Mouse (Mus musculus) adrenal gland, adult 8-10 months (tissue): ENCODE measurements at regions not wholly inside any gene's neighbourhood (a gene's known extent, or its start where the extent isn't known, plus 50 kb on each side); places are given as distances from the start of the nearest gene placed in this dataset.

Source experiments
- DNase-seq: peaks from one replicate; pipeline ENCODE4 v3.0.0; 2022

DNA sequence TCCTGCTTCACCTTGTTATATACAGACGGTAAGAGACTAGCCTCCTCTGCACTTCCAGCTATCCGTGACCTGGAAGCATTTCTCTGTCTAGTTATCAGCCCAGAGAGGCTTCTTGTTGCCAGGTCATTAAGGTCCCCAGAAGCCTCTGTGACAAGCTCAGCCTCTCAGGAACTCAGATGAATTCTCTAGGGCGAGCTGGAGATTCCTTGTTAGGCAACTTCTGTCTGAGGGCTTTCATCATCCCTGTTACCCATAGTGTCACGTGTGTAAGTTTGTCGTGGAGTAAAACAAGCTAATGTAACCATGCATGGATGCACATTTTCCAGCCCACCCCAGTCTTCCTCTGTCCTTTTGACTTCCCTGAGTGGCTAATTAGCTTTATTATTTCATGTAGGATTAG, 126.3 kb upstream of the Ednra start:
- DNase-seq = no peak

DNA sequence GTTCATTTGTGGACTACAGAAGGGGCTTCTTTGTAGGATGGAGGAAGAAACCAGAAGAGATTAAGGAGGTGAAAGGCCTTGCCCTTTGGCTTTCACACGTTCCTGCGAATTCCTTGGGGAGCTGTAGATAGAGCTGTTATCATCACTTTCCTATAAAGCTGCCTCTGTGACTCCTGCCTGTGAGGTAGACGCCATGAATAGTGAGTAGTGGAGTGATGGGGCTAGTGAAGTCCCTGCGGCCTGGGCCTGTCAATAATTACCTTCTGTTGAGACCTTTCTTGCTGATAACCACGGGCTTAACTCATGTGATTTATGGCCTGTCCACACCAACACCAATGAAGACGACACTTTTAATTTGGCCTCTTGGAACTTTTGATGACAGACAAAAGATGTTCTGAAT, 146.0 kb upstream of the Ednra start:
- no peak for DNase-seq

DNA sequence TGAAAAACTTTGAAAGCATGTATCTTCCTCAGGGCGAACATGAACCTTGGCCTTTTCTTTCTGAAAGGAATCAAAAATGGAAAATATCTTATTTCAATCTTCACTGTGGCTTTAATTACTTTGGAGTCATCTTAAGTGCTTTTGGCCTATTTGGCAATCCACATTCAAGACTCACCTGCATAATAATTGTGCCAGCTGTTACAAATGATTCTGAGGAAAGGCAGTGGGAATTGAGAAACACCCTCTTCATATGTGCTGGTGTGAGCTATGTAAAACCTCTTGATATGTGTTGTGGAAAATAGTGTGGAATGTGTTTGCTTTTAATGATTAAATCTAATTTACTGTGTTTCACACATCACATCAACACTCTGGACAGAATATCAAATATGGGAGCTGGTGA, 148.5 kb upstream of the Ednra start:
- no peak for DNase-seq

DNA sequence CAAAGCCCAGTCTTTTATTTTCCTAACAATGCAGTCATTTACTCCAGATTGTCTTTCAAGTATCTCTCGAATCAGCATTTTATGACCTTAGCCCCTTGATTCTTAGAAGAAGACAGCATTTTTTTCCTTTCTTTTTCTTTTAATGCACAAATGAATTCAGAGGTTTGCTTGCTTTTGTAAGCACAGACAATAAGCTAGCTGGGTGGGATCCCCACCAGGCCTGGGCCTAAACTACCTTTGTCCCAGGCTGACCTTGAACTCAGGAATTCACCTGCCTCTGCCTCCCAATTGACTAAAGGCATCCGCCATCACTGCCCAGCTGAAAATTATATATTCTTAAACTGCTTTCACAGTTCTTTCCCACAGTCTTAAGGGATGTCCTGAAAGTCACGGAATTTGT, 195.5 kb upstream of the Ednra start:
- no peak for DNase-seq

DNA sequence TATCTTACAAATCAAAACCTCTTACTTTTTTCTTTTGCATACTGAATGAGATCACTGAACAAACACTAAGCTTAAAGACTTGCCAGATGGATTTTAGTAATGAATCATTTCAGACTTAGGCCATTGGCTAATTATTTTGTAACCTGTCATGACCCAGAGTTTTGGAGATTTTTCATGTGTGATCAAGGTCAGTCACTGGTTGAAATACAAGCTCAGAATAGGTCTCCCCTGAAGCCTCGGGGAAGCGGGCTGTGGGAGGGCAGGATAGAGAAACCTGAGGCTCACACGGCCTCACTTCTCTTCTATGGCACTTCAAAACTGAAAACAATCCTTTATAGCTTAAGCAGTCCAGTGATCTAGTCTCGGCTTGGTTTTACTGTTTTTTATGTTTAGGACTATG, 197.6 kb upstream of the Ednra start:
- DNase-seq = peak; percentile 7

DNA sequence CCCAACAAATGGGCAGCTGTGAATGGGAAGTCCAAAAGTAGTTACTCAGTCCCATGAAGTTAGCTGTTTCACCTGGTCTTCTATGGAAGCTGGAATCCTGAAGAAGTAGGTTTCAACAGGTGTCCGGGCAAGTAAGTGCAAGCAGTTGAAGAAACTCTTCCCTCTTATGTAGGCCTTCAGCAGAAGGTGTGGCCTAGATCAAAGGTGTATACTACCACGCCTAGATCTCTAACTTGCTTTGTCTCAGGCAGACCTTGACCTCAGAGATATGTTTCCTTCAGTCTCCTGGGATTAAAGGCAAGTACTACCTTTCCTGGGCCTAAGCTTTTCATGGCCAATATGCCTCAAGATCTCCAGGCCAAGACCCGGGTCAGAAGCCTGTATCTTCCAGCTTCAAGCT, 223.4 kb upstream of the Ednra start:
- DNase-seq = no peak

DNA sequence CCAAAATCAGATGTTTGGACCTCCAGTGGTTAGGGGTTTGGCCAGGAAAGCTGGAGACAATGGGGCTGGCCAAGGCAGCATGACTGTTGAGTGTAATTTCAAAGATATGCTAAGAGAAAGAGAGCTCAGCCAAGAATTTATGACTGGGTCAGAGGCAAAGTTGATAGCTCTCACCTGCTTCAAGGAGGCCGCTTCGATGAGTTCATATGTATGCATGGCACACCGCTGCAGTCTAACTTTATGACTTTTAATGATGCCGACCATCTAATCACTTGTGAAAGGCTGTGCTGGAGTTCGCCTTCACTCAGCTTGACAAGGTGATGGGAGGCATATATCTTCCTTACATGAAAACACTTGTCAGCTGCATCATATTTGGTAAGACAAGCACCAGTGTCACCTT, 225.4 kb upstream of the Ednra start:
- no peak for DNase-seq

DNA sequence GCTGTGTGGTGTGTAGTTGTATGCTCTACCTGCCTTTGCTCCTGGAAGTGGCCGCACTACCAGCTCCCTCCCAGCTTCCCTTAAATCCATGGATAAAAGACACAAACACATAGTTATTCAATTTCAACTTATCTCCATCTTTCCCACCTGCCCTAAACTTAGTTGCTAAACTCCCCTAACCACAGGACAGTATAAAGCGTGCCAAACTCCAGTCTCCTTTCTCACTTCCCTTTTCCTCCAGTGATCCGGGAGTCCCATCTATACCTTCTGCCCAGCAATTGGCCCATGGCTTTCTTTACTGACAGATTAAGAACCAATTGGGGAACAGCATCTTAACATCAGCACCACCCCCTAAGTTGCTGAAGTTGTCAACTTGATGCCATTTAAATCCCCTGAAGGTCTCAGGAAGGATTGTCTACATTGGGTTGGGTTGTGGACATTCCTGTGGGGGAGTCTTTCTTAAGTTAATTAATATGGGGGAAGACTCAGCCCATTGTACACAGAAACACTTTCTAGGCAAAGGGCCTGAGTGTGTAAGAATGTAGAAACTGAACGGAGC, 234.6 kb upstream of the Ednra start:
- DNase-seq = no peak

DNA sequence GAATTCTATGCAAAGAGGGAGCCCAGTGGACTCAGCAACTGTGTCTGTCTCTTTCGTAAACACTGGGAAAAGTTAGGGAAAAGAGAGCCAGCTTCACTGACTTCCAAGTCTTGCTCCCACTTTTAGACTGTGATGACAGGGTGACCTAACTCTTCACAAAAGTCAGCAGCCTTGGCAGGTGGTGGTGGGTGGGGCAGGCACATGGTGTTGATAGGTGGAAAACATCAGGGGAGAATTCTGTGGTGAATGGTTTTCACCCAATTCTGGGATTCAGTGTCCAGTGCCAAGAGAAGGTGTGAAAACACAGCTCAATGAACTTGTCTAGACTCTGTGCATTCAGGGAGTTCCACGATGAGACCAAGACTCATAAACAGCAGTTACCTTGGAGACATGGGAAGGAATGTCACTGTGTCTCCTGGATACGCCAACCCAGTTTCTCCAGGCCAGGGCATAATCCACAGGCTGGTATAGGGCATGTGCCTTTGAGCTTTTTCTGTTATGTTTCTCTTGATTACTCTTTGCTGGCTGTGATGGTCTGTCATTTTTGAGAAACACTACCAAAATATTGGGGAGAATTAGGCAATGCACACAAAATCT, 238.9 kb upstream of the Ednra start:
- no peak for DNase-seq

DNA sequence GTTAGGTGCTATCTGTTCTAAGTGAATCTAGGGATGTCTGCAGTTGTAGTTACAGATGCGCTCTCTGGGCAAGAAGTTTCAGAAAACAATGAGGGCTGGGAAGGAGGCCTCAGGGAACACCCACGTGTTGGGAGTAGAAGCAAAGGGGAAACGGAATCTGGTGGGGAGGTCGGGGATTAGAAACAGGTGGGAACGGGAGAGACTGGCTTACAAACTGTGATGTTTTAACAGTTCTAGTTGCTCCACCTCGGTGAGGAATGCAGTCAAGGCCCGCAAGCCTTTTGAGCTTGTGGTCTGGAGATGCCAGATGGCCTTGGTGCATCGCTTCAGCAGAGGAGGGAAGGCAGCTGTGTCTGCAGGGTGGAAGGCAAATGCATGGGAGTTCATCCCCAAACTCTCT, 242.7 kb upstream of the Ttc29 start:
- DNase-seq = no peak

DNA sequence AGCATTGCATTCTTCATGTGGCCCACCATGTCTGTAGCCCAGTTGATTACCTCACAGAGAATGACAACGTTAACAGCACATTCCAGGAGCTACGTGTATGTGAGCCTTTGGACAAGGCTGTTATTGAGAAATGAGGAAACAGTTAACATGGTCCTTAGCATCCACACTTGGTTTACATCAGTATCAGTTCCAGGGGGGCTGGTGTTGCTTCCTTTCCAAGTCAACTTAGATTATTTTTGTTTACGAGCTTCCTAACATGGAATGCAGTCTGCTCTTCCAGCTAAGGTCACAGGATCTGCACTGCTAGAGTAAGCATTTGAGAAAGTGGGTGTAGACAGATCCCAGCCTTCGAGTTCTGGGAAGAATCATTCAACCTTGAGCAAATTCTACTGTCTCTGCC, 239.4 kb upstream of the Ttc29 start:
- no peak for DNase-seq

DNA sequence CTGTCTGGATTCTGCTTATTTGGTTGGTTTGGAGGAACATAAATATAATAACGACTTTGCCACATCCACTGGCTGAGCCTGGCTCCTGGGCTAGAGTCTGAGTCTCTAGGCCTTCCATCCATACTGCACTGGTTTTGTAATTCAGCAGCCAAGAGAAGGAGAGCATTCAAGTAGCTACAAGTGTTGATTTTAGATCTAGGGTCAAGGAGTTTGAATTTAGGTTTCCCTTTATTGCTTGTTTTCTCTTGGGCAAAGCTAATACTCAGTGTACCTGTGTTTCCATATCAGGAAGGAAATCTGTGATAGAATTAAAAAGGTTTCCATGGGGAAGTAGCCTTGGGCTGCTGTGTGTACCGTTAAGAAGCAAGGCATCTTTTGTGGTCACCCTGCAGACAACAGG, 234.0 kb upstream of the Ttc29 start:
- no peak for DNase-seq

DNA sequence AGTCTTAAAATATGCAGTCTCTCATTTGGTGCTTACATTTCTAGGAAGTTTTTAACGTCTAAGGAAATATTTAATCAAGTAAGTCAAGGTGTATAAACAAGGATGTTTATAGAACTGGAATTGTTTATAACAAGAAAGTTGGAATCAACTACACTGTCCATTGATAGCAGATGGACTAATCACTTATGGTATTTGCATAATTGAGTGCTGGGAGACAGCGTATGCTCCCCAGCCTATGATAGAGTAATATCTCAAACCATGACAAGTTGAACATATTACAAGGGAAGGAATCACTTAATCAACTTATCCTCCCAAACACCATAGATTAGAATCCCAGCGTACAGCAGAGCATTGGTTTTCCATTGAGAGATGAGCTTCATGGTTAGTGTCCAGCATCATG, 232.4 kb upstream of the Ttc29 start:
- DNase-seq = no peak

DNA sequence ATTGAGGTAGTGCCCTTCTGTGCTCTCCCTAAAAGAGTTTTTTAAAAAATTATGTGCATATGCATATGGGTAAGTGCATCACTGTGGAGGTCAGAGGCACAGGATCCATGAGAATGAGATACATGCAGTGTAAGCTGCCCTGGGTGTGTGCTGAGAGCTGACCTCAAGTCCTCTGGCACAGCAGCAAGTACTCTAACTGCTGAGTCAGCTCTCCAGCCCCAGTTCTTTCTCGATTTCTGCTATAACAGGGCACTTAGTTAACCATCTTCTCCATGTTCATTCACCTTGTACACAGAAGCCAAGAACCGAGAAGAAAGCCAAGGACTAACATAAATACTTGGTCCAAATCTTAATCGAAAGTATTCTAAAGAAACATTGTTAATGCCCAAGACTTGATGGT, 231.1 kb upstream of the Ttc29 start:
- DNase-seq = no peak

DNA sequence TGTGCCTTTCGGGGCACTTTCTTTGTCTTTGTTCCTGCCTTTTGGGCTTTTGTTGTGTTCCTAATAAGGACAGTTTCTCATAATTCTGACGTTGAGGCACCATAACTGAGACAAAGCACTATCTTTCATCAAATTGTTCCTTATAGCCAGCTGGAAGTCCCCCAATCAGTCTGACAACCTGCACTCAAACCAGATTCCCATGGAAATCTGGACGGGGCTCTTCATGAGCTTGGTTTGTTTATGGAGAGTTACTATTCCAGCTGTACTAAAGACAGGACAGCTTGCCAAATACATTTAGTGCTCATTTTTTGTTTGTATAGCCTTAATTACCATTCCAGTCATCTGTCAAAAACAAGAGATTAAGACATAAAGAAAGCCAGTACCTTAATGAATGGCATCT, 229.6 kb upstream of the Ttc29 start:
- no peak for DNase-seq

DNA sequence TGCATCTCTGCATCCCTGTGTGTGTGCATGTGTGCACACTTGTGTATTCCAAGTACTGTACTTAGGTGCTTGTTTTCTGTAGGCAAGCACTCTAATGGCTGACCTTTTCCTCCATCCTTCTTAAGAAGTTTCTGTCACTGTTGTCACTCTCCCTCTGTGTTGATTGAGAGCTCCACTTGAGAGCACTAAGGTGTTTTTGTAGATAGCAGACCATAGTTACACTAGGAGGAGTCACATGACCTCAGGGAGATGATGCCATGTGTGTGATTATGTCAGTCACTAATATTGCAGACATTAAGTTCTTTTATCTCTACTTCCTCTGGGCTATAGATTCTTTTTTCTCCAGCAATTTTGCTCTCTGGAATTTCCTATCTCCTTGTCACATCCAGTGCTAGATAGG, 225.9 kb upstream of the Ttc29 start:
- DNase-seq = no peak

DNA sequence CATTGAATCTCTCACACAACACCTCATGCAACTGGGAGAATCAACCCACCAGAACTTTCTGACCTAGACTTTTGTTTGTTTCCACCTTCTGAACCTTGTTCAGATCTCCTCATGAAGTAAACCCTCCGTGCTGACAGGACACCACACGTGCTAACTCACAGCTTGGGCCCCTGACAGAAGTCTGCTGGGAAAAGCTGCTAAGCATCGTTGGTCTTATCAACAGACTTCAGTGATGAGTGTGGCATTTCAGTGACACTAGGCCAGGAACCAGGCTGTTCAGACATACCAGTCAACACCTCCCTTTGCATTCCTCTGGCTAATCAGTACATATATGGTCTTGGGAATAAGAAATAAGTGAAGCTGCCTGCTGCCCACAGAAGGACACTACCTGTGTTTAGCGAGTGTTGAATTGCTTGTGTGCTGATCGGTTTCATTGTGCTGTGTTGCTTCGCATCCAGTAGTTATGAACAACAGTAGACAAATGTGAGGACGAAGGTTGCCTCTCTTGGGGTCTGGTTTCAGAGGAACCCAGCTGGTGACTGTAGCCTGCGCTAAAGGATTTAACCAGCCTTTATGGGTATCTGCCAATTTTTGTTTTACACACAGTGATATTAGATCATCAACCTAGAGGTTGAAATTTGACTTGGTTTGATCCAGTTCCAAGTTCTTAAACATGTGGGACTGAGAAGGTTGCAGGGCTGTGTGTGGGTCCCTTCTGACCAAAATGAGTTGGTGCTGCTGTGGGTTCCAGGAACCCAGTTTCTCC, 224.6 kb upstream of the Ttc29 start:
- DNase-seq = no peak

DNA sequence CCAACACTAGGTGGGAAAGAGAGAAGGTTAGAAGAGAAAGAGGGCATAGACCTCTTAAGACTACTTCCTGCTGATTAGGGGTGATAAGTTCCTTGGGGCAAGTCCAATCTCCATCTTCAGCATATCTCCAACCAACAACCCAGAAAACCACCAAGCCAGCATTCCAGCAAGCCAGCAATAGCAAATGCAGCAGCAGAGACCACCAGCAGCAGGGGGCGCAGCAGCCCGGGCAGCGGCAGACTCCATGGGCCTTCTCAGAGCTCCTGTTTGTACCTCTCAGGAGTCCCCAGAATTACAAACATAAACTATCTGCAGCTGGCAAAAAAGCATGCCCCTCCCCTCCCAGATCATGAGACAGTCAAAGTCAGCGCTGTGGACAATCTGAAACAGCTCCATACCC, 222.0 kb upstream of the Ttc29 start:
- DNase-seq = no peak

DNA sequence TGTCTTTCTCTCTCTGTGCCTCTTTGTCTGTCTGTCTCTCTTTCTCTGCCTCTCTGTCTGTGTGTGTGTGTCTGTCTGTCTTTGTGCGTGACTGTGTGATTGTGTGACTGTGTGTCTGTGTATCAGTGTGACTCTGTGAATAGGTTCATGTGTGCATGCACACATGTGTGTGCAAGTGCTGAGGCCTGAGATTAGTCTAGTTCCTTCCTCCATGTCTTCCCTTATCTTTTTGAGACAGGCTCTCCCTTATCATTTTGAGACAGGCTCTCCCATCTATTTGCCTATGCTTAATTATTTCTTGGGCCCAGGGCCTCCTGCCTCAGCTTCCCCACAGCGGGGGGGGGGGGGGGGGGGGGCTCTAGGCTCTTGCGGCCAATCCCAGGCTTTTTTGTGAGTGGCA, 212.8 kb upstream of the Ttc29 start:
- no peak for DNase-seq

DNA sequence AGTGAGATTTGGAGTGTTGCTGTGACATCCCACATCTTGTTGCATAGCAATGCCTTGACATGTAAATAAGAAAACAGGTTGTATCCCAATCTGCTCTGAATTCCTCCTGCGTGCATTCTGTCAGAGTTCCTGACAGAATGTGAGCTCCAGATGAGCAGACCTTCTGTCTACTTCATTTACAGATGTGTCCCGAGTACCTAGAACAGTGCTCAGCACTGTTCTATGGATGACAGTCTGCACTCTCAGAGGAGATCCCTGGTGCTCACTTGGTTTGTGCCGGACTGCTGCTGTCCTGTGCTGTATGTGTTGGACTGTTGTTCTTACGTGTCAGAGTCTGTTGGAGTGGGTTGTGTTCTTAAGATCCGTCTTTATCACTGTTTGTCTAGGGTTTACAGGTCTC, 211.4 kb upstream of the Ttc29 start:
- no peak for DNase-seq

DNA sequence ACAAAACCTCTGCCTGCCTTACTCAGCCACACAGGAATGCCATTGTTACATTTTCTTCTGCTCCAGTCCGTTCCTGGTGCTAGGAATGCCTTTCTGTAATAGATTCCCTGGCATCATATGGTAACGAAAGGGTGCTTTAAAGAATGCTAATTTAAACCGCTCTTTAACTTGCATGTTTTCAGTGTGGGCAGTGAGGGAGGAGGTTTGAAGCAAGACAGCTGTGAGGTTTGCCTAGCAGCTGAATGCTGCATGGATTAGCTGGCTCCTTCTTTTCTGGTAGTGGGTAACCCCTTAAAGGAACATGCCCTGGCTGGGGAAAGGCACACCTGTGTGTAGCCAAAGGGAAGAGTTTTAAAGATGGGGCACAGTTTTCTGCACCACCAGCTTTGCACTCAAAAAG, 211.0 kb upstream of the Ttc29 start:
- no peak for DNase-seq

DNA sequence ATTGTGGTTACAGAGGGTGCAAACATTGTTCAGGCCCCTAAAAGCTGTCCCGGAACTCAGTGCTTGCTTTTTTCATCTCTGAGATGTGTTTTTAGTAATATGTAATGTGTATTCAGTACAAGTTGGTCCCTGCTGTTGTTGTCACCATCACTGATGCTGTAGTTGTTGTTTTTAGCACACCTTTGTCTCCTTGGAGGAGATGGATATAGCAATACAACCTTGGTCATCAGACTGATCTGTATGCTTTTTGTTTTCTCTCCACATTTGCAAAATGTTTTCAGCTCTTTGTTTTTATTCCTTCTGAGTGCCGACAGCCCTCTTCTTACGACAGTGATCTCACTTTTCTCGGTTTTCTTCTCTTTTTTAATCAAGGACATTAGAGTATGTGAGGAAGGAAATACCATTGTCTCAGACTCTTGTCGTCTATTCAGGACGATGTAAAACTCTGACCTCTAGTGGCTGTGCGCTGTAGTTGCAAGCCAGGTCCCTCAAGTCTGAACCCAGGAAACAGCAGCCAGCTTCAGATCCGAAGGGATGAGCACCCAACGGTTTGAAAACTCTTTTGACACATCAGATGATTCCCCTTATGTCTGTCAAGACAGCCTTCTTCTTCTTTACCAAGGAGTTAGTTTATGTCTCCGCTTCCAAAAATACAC, 209.1 kb upstream of the Ttc29 start:
- peak; percentile 35 for DNase-seq

DNA sequence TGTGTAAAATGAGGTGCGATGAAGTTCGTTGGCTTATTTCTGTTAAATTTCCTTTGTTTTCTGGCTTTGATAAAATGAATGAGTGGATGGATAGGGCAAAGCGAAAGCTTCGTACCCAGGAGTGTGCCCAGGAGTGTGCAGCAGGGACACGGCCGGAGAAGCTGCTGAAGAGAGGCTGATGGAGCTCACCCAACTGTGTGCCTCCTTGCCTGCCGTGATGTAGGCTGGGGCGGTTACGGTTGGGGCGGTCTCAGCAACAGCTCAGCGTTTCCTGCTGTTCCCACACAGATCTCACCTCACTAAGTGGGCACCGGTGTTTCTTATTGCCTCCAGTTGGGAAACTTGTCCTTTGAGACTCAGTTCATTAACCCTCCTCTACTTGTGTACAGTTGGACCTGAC, 208.2 kb upstream of the Ttc29 start:
- DNase-seq = no peak

DNA sequence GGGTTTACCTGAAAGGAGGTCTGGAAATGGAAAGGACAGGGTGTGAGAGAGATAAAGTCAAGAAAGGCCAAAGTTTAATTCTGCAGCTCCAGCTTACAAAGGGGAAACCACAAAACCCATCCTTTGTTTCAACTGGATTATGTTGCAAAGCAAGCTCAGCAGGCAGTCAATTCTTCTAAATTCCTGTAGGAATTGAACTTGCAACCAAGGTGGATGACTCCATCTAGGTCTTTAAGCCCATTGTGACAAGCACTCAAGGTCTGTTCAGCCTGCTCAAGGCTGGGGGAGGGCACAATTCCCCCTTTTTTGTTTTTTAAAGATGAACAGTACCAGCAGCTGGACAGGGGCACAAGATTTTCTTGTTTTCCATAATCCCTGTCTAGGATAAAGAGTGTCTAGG, 200.0 kb upstream of the Ttc29 start:
- DNase-seq = no peak
